Mouse (Mus musculus) left cerebral cortex, postnatal 14 days (tissue): ENCODE data around the gene Mum1l1. TPM values are rescaled to one million over a fixed set of nuclear protein-coding genes. Genes with fewer than 3 reads are reported as not detected.
"Not testable (repeated sequence)": the region's sequence is repeated elsewhere in the genome, so short reads cannot be mapped to it uniquely, and the experiment has no call there.

Experiments used
- DNase-seq, 2 experiments: peaks; one replicate each; pipeline ENCODE4 v3.0.0; 2021 to 2022; ENCODE audit warnings: low spot score in 2 of 2, mixed read lengths in 1 of 2
- intact Hi-C: fragments of 180-260 bp; cut with DNase I; formaldehyde crosslinking; loops from one replicate; pipeline ENCODE4 v1.15.1; 2025
- long read RNA-seq, 2 experiments: library from polyadenylated mRNA; stranded (forward); transcript quantifications; one replicate each; pipeline ENCODE4 v2.0.0; 2021
- total RNA-seq, 2 experiments: library from RNA; stranded (reverse); gene quantifications; 2 replicates each; pipeline ENCODE4 v1.2.3; 2021

Mum1l1 gene
- 1 to 10 TPM; 3.1 to 3.2 TPM for total RNA-seq
- long read RNA-seq, experiment 1, partial matches to known transcripts: 0 of 1 reads
- long read RNA-seq, experiment 1, other reads (novel, unspliced or antisense): 0 of 1 reads
- long read RNA-seq, experiment 2: 0 reads

GRCm38 (mm10) chrX:139209829-139210225, at the start of gene Mum1l1:
Gene Mum1l1, plus strand, starts transcription at chrX:139210042.
- peak in 1 of 2 experiments; percentile 35 for DNase-seq
- intact Hi-C loops: loop anchor here (10.0 kb wide), 1 partner anchor 155 kb away; no protein-coding TSS in a partner anchor

- DNase-seq: no peak
- intact Hi-C loops: no loop called here
Measured at GRCm38 (mm10) chrX:139178928-139179327, 30.9 kb upstream of the Mum1l1 start, which contains the start of gene 4933428M09Rik. Gene 4933428M09Rik, plus strand, starts transcription at chrX:139179228.

GRCm38 (mm10) chrX:139191506-139191905, 18.3 kb upstream of the Mum1l1 start:
- DNase-seq, intact Hi-C loops: not testable (repeated sequence)

- intact Hi-C loops: no loop called here
- no peak for DNase-seq
Measured at GRCm38 (mm10) chrX:139194572-139195279, 15.1 kb upstream of the Mum1l1 start.

GRCm38 (mm10) chrX:139209191-139209828, 532 bp upstream of the Mum1l1 start:
- intact Hi-C loops: not testable (repeated sequence)

GRCm38 (mm10) chrX:139214765-139215164, 4.9 kb downstream of the Mum1l1 start:
- intact Hi-C loops: loop anchor here (10.0 kb wide), 1 partner anchor 150 kb away; no protein-coding TSS in a partner anchor
- no peak for DNase-seq

More at GRCm38 (mm10) chrX:139209191-139209828, 532 bp upstream of the Mum1l1 start:
- not testable (repeated sequence) for DNase-seq

- DNase-seq: no peak
- intact Hi-C loops: loop anchor here (10.0 kb wide), 1 partner anchor 148 kb away; no protein-coding TSS in a partner anchor
Measured at GRCm38 (mm10) chrX:139216409-139216808, 6.6 kb downstream of the Mum1l1 start.

GRCm38 (mm10) chrX:139216991-139217593, 7.2 kb downstream of the Mum1l1 start:
- DNase-seq: peak; percentile 45 to 49
- intact Hi-C loops: loop anchor here (10.0 kb wide), 1 partner anchor 148 kb away; no protein-coding TSS in a partner anchor

GRCm38 (mm10) chrX:139217776-139218175, 7.9 kb downstream of the Mum1l1 start:
- no peak for DNase-seq
- intact Hi-C loops: loop anchor here (10.0 kb wide), 1 partner anchor 147 kb away; no protein-coding TSS in a partner anchor

GRCm38 (mm10) chrX:139219017-139219416, 9.2 kb downstream of the Mum1l1 start:
- intact Hi-C loops: loop anchor here (10.0 kb wide), 1 partner anchor 146 kb away; no protein-coding TSS in a partner anchor
- peak; percentile 61 to 70 for DNase-seq

- DNase-seq: no peak
- intact Hi-C loops: no loop called here
Measured at GRCm38 (mm10) chrX:139220830-139221229, 11.0 kb downstream of the Mum1l1 start.

GRCm38 (mm10) chrX:139221893-139222292, 12.1 kb downstream of the Mum1l1 start:
- intact Hi-C loops: no loop called here
- no peak for DNase-seq

- DNase-seq: peak; percentile 8 to 20
- intact Hi-C loops: no loop called here
Measured at GRCm38 (mm10) chrX:139231143-139231542, 21.3 kb downstream of the Mum1l1 start.

GRCm38 (mm10) chrX:139247294-139247693, 37.5 kb downstream of the Mum1l1 start:
- intact Hi-C loops: no loop called here
- DNase-seq: peak; percentile 1 to 4

- no peak for DNase-seq
Measured at GRCm38 (mm10) chrX:139257072-139257471, 47.2 kb downstream of the Mum1l1 start.

GRCm38 (mm10) chrX:139281966-139282365, 72.1 kb downstream of the Mum1l1 start:
- intact Hi-C loops: no loop called here
- DNase-seq: no peak

More at GRCm38 (mm10) chrX:139257072-139257471, 47.2 kb downstream of the Mum1l1 start:
- intact Hi-C loops: no loop called here
